Mouse (Mus musculus) heart, postnatal 4 days (tissue): ENCODE results near the gene Megf11. TPM values are rescaled to one million over a fixed set of nuclear protein-coding genes. Genes with fewer than 3 reads are reported as not detected.
"Not testable (repeated sequence)": the region's sequence is repeated elsewhere in the genome, so short reads cannot be mapped to it uniquely, and the experiment has no call there.

Experiments
- DNase-seq: peaks from one replicate; pipeline ENCODE4 v3.0.0; 2021
- total RNA-seq, 2 experiments: library from RNA; stranded (reverse); gene quantifications; 2 replicates each; pipeline ENCODE4 v1.2.3; 2021

Megf11 gene
- total RNA-seq, 2 experiments from 2014 or later = 1.0 to 1.7 TPM

DNA sequence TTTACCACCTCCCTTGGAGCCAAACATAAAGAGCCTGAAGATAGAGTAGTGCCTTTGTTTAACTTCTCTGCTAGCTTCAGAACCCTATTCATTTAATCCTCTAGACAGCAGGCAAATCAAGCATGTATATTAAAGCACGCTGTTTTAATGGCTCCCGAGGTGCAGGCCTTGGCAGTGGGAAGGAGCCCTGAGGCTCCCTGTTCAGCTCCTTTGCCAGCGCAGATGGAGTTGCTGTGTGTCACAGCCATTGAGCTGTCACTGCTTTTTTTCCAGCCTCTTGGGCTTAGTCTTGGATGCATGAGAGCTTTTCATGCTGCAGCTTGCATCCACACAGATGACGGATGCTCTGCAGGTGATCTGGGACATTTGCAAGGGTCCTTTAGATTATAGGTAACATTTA lies 81.1 kb downstream of the Megf11 start:
- DNase-seq = no peak

- no peak for DNase-seq
These were observed 85.4 kb downstream of the Megf11 start for GRCm38 (mm10) chr9:64470806-64471205.

GRCm38 (mm10) chr9:64471336-64471735 lies 85.9 kb downstream of the Megf11 start:
- DNase-seq = no peak

GRCm38 (mm10) chr9:64472165-64472564 lies 86.7 kb downstream of the Megf11 start:
- DNase-seq = no peak

GRCm38 (mm10) chr9:64472743-64473142 lies 87.3 kb downstream of the Megf11 start:
- no peak for DNase-seq

GRCm38 (mm10) chr9:64473170-64473569 lies 87.7 kb downstream of the Megf11 start:
- DNase-seq = no peak

DNA sequence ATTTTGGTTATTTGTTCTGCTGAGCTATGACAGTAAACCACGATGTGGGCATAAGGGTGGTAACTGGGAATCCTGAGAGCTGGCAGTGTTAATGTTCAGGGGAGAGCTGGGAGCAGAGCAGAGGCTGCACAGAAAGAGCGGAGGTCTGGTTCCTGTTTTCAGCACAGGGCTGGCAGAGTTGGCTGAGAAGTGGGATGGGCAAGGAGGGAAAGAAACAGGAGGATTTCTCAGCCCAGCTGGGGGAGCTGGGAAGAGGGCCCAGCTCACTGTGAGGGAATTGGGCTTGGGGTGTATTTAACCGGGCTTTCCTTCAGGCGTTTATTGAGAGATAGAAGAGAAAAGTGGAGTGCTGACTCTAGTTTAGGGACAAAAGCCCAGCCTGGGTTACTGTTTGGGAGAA lies 88.3 kb downstream of the Megf11 start:
- DNase-seq = no peak

- peak; percentile 19 for DNase-seq
These were observed 88.7 kb downstream of the Megf11 start for GRCm38 (mm10) chr9:64474142-64474541.

GRCm38 (mm10) chr9:64475942-64476341 lies 90.5 kb downstream of the Megf11 start:
- no peak for DNase-seq

GRCm38 (mm10) chr9:64477397-64477796 lies 92.0 kb downstream of the Megf11 start:
- not testable (repeated sequence) for DNase-seq

DNA sequence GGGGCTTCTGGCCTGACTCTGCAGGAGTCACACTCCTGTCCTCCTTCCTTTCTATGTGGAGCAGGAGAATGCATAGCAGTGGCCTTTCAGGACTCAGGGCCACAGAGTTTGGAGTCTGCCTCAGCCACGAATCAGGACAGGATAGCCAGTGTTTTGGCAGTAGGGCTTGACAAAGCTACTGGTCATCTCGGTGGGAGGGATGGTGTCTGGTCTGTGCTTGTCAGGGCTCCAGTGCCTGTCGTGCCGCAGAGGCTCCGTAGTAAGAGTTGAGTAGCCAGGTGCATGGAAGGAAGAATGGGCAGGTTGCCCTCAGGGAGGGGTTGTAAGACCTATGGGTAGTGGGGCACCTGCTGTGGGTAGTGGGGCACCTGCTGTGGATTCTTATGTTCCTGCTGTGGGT lies 96.7 kb downstream of the Megf11 start:
- no peak for DNase-seq

GRCm38 (mm10) chr9:64487377-64487776 lies 102.0 kb downstream of the Megf11 start:
- DNase-seq = no peak

DNA sequence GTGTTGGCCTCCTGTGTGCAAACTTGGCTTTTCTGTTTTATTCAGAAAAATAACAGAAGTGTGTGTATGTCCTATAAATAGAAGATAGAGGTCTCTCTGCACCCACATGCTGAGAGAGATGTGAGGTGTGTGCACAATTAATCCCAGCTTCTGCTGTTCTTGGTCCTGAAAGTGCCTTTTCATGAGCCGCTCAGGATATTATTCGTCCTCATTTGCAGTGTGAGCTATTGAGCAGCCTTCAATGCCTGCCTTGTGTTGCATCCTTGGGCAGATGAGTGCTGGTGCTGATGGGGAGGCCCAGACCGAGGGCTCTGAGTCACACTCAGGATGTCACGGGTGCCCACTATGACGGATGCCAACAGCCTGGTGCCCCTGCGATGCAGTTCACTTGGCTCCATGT lies 109.2 kb downstream of the Megf11 start:
- no peak for DNase-seq

GRCm38 (mm10) chr9:64498929-64499328 lies 113.5 kb downstream of the Megf11 start:
- DNase-seq = peak; percentile 61

GRCm38 (mm10) chr9:64501211-64501610 lies 115.8 kb downstream of the Megf11 start:
- DNase-seq = no peak

GRCm38 (mm10) chr9:64503996-64504395 lies 118.6 kb downstream of the Megf11 start:
- DNase-seq = no peak

DNA sequence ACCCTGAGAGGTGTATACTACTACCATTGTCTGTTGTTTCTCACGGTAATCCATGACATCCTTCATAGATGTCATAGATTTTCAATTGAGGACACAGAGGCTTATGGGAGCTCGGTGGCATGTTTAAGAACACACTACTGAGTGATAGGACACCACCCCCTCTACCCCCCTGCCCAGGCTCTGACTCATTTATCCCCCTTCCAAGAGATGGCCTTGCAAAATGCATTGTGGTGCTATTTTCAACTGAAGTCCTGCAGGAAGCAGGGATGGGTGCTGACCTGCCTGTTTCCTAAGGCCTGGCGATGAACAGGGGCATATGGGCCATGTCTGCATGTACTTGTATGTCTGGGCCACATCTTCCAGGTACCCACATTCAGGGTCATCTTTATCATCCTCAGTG lies 119.0 kb downstream of the Megf11 start:
- no peak for DNase-seq

DNA sequence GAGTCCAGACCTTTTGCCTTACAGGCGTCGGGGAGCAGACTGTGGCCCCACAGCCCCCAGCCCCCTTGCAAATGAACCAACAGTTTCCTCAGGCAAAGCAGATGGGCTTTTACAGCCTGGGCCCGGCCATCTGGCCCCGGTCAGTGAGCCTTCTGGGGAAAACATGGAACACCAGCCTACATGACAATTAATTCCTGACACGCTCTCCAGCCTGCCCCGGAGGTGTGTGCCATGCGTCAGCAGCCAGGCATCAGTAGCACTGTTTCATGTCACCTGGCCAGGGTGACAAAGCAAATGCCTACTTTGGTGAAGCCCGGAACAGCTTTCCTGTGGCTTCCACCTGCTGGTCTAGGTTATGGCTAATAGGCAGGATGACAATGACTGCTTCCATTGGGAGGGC lies 119.5 kb downstream of the Megf11 start:
- no peak for DNase-seq

DNA sequence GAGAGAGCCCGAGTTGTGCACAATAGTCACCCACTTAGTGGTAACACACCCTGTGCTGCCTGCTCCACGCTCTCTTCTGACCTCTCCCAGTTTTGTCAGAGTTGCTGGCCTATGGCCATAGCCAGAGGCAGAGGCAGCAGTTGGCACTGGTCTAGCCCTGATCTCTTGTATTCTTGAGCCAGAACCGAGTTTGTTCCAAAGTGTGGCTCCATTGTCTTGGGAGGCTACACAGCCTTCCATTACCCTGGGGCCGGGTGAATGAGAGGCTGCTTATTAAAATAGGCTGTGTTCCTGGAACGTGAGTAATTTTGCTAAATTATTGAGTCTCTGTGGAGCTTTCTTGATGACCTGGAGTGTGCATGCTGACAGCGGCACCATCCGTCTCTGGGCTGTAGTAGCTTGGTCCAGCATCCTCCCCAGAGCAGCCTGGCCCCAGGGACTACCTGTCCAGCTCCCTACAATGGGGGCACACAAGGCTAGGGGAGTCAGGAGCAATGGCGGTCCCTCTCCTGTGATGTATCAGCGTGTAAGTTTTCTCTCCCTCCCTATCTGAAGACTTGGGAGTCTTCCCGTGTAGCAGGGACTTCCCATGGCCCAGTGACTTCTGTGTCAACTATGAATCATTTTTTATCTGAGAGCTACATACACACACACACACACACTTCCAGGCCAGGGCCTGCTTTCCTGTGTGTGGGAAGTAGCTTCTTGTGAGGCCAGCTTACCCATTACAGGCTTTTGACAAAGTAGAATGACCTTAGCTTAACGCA lies 121.2 kb downstream of the Megf11 start:
- peak; percentile 12 for DNase-seq

DNA sequence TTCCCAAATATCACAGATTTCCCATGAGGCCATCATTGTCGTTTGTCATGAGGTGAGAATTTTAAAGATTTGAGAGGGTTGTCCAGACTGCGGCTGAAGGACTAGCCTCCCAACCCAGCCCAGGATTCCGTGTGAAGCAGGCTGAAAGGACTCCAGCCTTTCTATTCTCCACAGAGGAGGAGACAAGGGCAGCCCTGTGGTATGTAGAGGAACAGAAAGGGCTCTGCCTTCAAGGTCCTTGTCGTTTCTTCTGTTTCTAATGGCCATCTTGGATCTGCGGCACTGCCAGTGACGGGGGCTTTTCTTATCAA lies 121.7 kb downstream of the Megf11 start:
- no peak for DNase-seq

DNA sequence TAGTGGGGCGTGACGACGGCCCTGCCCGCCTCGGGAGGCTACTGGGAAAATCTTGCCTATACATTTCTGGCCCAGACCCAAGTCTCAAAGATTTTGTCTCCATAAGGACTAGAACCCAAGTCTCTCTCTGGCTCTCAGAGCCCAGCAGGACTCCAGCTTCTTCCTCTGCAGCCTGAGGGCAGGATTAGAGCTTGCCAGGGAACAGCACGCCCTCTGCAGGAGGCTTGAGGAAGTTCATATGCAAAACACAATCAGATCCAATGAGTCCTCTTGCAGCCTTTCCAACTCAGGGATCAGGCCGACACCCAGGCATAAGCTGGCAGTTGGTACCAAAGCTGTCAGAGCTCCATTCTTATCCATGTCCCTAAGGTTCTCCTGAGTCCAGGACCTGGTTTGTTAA lies 122.6 kb downstream of the Megf11 start:
- no peak for DNase-seq

- DNase-seq = no peak
These were observed 129.4 kb downstream of the Megf11 start for GRCm38 (mm10) chr9:64514826-64515225.

DNA sequence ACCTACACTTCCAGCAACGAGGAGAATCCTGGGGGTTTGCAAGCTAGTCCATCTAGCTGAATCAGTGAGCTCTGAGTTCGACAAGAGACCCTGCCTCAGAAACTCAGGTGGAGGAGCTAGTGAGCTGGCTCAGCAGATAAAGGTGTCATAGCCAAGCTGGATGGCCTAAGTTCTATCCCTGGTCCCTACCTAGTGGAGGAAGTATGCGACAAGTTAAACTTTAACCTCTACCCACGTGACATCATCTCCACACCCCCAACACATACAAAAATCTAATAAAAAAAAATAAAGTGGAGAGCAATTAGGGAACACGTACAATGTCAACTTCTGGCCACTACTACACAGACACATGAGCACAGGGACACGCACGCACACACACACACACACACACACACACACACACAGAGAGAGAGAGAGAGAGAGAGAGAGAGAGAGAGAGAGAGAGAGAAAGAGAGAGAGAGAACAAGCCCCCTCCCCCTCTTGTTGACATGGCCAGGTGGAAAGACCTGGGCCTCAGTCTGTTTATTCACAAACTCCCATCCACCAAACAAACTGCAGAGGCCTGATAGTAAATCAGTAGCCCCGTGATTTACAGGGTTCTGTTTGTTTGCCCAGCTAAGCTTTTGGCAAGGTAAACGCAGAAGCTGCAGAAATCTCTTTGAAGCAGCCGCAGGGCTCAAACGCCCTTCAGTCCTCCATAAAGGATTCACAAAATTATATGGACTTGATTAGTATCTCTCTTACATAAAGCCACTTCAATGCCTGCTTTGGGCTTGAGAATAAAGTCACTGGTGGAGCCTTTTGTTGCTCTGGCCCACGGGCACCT lies 134.7 kb downstream of the Megf11 start:
- no peak for DNase-seq

DNA sequence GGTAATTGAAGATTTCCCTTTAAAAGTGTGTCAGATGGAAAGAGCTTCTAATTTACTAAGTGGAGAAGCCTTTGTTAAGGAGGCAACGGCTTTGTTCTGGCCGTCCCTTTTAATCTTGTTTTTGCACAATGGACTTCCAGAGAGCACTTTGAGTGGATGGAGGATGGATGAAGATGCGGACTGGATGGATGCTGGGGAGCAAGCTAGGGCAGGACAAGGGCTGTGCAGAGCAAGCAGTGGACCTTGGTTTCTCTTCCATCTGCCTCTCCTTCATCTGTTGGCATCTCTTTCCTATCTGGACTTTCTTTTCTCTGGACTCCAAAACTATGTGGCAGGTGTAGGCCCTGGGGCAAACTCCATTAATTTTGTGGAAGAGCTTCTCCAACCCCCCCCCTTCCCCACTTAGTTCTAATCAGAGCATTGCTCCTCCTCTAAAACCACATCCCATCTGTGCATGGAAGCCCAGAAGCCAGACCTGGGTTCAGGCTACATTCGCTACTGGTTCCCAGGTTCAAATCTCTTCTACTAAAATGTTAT lies 135.4 kb downstream of the Megf11 start:
- no peak for DNase-seq
